In genomic region chr5:115437945-115438315, GRCm38 (mm10) we compare ENCODE assay signal across 11 mouse cellular contexts. TPM values are rescaled to one million over a fixed set of nuclear protein-coding genes. Genes with fewer than 3 reads are reported as not detected.
DNase-seq lines count a peak whose midpoint lies in the region; ATAC-seq and TF ChIP-seq lines count a peak whose summit lies in the region.
"Had no signal": no experiment of that assay in that cellular context is flagged by ENCODE, and none has a peak within 500 bp of the region (broad histone marks: within the 10 kb centered on the region; RNA-seq: fewer than 3 reads in every experiment).

No protein-coding gene starts in this region.

- H3K27ac ChIP-seq in kidney, embryonic 16.5 days (ENCODE audit: low read length): peak overlapping the region; percentile 91
- H3K27ac ChIP-seq in kidney, adult 2 months (ENCODE audit: insufficient read depth, low read depth, low read length): no peak overlapping the region
- peak overlapping the region; percentile 100 for H3K27ac ChIP-seq in forebrain, embryonic 14.5 days (ENCODE audit: low read depth, low read length)
- H3K27ac ChIP-seq in limb, embryonic 14.5 days (replicated peaks; ENCODE audit: low read depth, low read length): peak overlapping the region; percentile 86; the same call in 1 of the 2 replicates
- H3K27ac ChIP-seq: heart, embryonic 15.5 days had no signal

- H3K9me3 ChIP-seq in kidney, embryonic 16.5 days (ENCODE audit: low read length): no peaks in the 10 kb centered on the region
- H3K9me3 ChIP-seq in forebrain, embryonic 14.5 days (replicated peaks; ENCODE audit: control insufficient read depth, low read length): no peaks in the 10 kb centered on the region
- no peaks in the 10 kb centered on the region for H3K9me3 ChIP-seq in limb, embryonic 14.5 days (ENCODE audit: control insufficient read depth, low read length)
- H3K9me3 ChIP-seq: heart, embryonic 15.5 days had no signal

- H3K9ac ChIP-seq in kidney, embryonic 16.5 days (replicated peaks; ENCODE audit: low read length): 0 out of 2 replicates have a peak overlapping the region, but pooled peaks have one; percentile 24
- peak overlapping the region; percentile 100 for H3K9ac ChIP-seq in forebrain, embryonic 14.5 days (ENCODE audit: low read length)
- H3K9ac ChIP-seq in limb, embryonic 14.5 days (ENCODE audit: low read depth, low read length, severe bottlenecking): no peak overlapping the region
- H3K9ac ChIP-seq: heart, embryonic 15.5 days; lung, embryonic 14.5 days had no signal

- no peak for DNase-seq in kidney, adult 2 months
- DNase-seq in forebrain, embryonic 14.5 days (ENCODE audit: low spot score): peak; percentile 70
- DNase-seq in limb, embryonic 14.5 days (ENCODE audit: low spot score): no peak
- peak; percentile 71 for DNase-seq in retina, embryonic 14.5 days (ENCODE audit: low spot score)
- DNase-seq in kidney, adult 8-10 months: no peak
- no peak for DNase-seq in lung, postnatal 25 days (ENCODE audit: low spot score)
- no peak for DNase-seq in thymus, adult 18-20 months
- DNase-seq: lung, embryonic 14.5 days had no signal

- H3K4me1 ChIP-seq in kidney, embryonic 16.5 days (ENCODE audit: insufficient read depth, low read length): peaks cover 58% of the 10 kb centered on the region
- H3K4me1 ChIP-seq in kidney, adult 2 months (ENCODE audit: control insufficient read depth, insufficient read depth, low read length): no peaks in the 10 kb centered on the region
- H3K4me1 ChIP-seq in forebrain, embryonic 14.5 days (ENCODE audit: control insufficient read depth, insufficient read depth, low read length): peaks cover 56% of the 10 kb centered on the region
- H3K4me1 ChIP-seq in limb, embryonic 14.5 days (ENCODE audit: control insufficient read depth, insufficient read depth, low read length): peaks cover 46% of the 10 kb centered on the region

- no peaks in the 10 kb centered on the region for H3K27me3 ChIP-seq in kidney, embryonic 16.5 days (ENCODE audit: insufficient read depth, low read length)
- H3K27me3 ChIP-seq in kidney, adult 2 months (replicated peaks; ENCODE audit: control insufficient read depth, insufficient read depth, low read length): no peaks in the 10 kb centered on the region
- no peaks in the 10 kb centered on the region for H3K27me3 ChIP-seq in forebrain, embryonic 14.5 days (replicated peaks; ENCODE audit: control insufficient read depth, insufficient read depth, low read length)
- H3K27me3 ChIP-seq in limb, embryonic 14.5 days (ENCODE audit: control insufficient read depth, insufficient read depth, low read length): no peaks in the 10 kb centered on the region

- TF ChIP-seq POLR2A in kidney, adult 2 months (IDR thresholded peaks at IDR 0.05; ENCODE audit: low read depth, low read length): no peak
- TF ChIP-seq POLR2A in limb, embryonic 14.5 days (IDR thresholded peaks at IDR 0.05; ENCODE audit: borderline replicate concordance, extremely low read depth, insufficient read depth, insufficient read length): no peak

- no peak for TF ChIP-seq CTCF in kidney, adult 2 months (conservative IDR thresholded peaks at IDR 0.05; ENCODE audit: insufficient read depth, insufficient read length, low read depth, low read length)

- 0% methylated on average over 2 of the region's 2 CpGs for WGBS in kidney, embryonic 16.5 days
- 52% methylated on average over 2 of the region's 2 CpGs for WGBS in kidney, adult 2 months
- 0% methylated on average over 2 of the region's 2 CpGs for WGBS in forebrain, embryonic 14.5 days
- WGBS in limb, embryonic 14.5 days: 5% methylated on average over 2 of the region's 2 CpGs

- peaks cover 12% of the 10 kb centered on the region for H3K36me3 ChIP-seq in kidney, embryonic 16.5 days (ENCODE audit: insufficient read depth, low read length)
- no peaks in the 10 kb centered on the region for H3K36me3 ChIP-seq in kidney, adult 2 months (ENCODE audit: control insufficient read depth, insufficient read depth, low read length)
- peaks cover 91% of the 10 kb centered on the region for H3K36me3 ChIP-seq in forebrain, embryonic 14.5 days (ENCODE audit: control insufficient read depth, insufficient read depth, low read length)
- H3K36me3 ChIP-seq in limb, embryonic 14.5 days (ENCODE audit: control insufficient read depth, insufficient read depth, low read length): peaks cover 57% of the 10 kb centered on the region
- H3K36me3 ChIP-seq: heart, embryonic 15.5 days had no signal

- no peak overlapping the region for H3K4me2 ChIP-seq in kidney, embryonic 16.5 days (replicated peaks; ENCODE audit: low read depth, low read length)
- H3K4me2 ChIP-seq in forebrain, embryonic 14.5 days (ENCODE audit: low read length): peak overlapping the region; percentile 94
- H3K4me2 ChIP-seq in limb, embryonic 14.5 days (replicated peaks; ENCODE audit: low read depth, low read length, severe bottlenecking): no peak overlapping the region
- H3K4me2 ChIP-seq: heart, embryonic 15.5 days; lung, embryonic 14.5 days had no signal

- no peak for ATAC-seq in kidney, embryonic 16.5 days (ENCODE audit: low FRiP score, low TSS enrichment)
- ATAC-seq in forebrain, embryonic 14.5 days: no peak
- no peak for ATAC-seq in limb, embryonic 14.5 days (ENCODE audit: low FRiP score, low read depth)

- H3K4me3 ChIP-seq in kidney, embryonic 16.5 days (ENCODE audit: low read length): no peak overlapping the region
- H3K4me3 ChIP-seq in kidney, adult 2 months (ENCODE audit: insufficient read depth, low read depth, low read length): no peak overlapping the region
- H3K4me3 ChIP-seq in forebrain, embryonic 14.5 days (ENCODE audit: low read depth, low read length): peak overlapping the region; percentile 99
- no peak overlapping the region for H3K4me3 ChIP-seq in limb, embryonic 14.5 days (replicated peaks; ENCODE audit: low read length)
- H3K4me3 ChIP-seq: heart, embryonic 15.5 days had no signal

RNA-seq across cellular contexts. Expression of gene Msi1, which starts 8.5 kb away (rescaled TPM):
- polyA plus RNA-seq in kidney, embryonic 16.5 days (2015; fragmentation: Nextera tagmentation; extraction: Ambion mirVana): 12.1 and 14.1 TPM in 2 replicates
- 2.0 and 2.5 TPM in 2 replicates for polyA plus RNA-seq in kidney, adult 2 months (2012; rRNA removed)
- 63.3 and 69.4 TPM in 2 replicates for polyA plus RNA-seq in forebrain, embryonic 14.5 days (2014; fragmentation: Nextera tagmentation; extraction: Ambion mirVana)
- polyA plus RNA-seq in limb, embryonic 14.5 days (2012; rRNA removed): 40.6 and 51.6 TPM in 2 replicates
- polyA plus RNA-seq in limb, embryonic 14.5 days (2014; fragmentation: Nextera tagmentation; extraction: Ambion mirVana): 15.5 and 18.0 TPM in 2 replicates

RNA-seq across cellular contexts. Expression of gene Pla2g1b, which starts 28.1 kb away (rescaled TPM):
- polyA plus RNA-seq in kidney, embryonic 16.5 days (2015; fragmentation: Nextera tagmentation; extraction: Ambion mirVana): 0.94 and 2.1 TPM in 2 replicates
- 0.74 TPM in 1 of 2 replicates, not detected in the other for polyA plus RNA-seq in kidney, adult 2 months (2012; rRNA removed)
- not detected in 2 replicates for polyA plus RNA-seq in forebrain, embryonic 14.5 days (2014; fragmentation: Nextera tagmentation; extraction: Ambion mirVana)
- not detected in 2 replicates for polyA plus RNA-seq in limb, embryonic 14.5 days (2012; rRNA removed)
- not detected in 2 replicates for polyA plus RNA-seq in limb, embryonic 14.5 days (2014; fragmentation: Nextera tagmentation; extraction: Ambion mirVana)
- polyA plus RNA-seq: C2C12 had no signal

RNA-seq across cellular contexts. Expression of gene Sirt4, which starts 46.6 kb away (rescaled TPM):
- 27.3 and 27.5 TPM in 2 replicates for polyA plus RNA-seq in kidney, embryonic 16.5 days (2015; fragmentation: Nextera tagmentation; extraction: Ambion mirVana)
- 34.0 and 49.3 TPM in 2 replicates for polyA plus RNA-seq in kidney, adult 2 months (2012; rRNA removed)
- polyA plus RNA-seq in forebrain, embryonic 14.5 days (2014; fragmentation: Nextera tagmentation; extraction: Ambion mirVana): 19.5 and 24.3 TPM in 2 replicates
- polyA plus RNA-seq in limb, embryonic 14.5 days (2012; rRNA removed): 69.2 and 82.4 TPM in 2 replicates
- polyA plus RNA-seq in limb, embryonic 14.5 days (2014; fragmentation: Nextera tagmentation; extraction: Ambion mirVana): 20.4 and 24.1 TPM in 2 replicates

Comparison
In these comparisons a context has a peak if more than half of its experiments do, and no peak if none do; other contexts are left out.
1. DNase-seq: peak in forebrain, embryonic 14.5 days (single experiment) and retina, embryonic 14.5 days (single experiment); none in kidney, adult 2 months (single experiment), limb, embryonic 14.5 days (single experiment), kidney, adult 8-10 months (0 of 2), lung, postnatal 25 days (single experiment) and thymus, adult 18-20 months (0 of 2).